Mouse (Mus musculus) embryonic fibroblast, embryonic 13.5 days (primary cell): ENCODE results near the gene Cbx7.

Source experiments
- CTCF ChIP-seq: IDR thresholded peaks from 2 replicates; pipeline ENCODE4 v1.5.1; 2011; ENCODE audit warnings: mild to moderate bottlenecking, control low read depth, low read length, moderate library complexity, borderline replicate concordance; ENCODE audit not compliant: insufficient read depth
- POLR2A ChIP-seq: IDR thresholded peaks from 2 replicates; pipeline ENCODE4 v1.6.1; 2011; ENCODE audit warnings: low read depth, mild to moderate bottlenecking, control low read depth, low read length, moderate library complexity

GRCm38 (mm10) chr15:79884820-79885219 is 86.1 kb downstream of the Cbx7 start:
- TF ChIP-seq CTCF (no peak), POLR2A (no peak)
